Mouse (Mus musculus) MEL (cell line): Measurements from ENCODE around the gene Cct3.

ENCODE experiments used
- CTCF ChIP-seq, 3 experiments: IDR thresholded peaks in 2 of 3; conservative IDR thresholded peaks in 1 of 3; 2 replicates each; pipeline ENCODE4 v1.5.1; 2011 to 2012; ENCODE audit warnings: low read length in 3 of 3, low read depth in 2 of 3, mild to moderate bottlenecking in 2 of 3, improper control_type of control experiment in 1 of 3, inconsistent platforms in 1 of 3, mixed read lengths in 1 of 3, moderate library complexity in 1 of 3; ENCODE audit not compliant: control insufficient read depth in 1 of 3, insufficient read depth in 1 of 3, poor library complexity in 1 of 3, severe bottlenecking in 1 of 3
- E2F4 ChIP-seq: IDR thresholded peaks from 2 replicates; pipeline ENCODE4 v1.6.1; 2011; ENCODE audit warnings: low read depth, low read length, improper control_type of control experiment, borderline replicate concordance
- EP300 ChIP-seq, 2 experiments: IDR thresholded peaks; 2 replicates each; pipeline ENCODE4 v1.6.1; 2011; ENCODE audit warnings: improper control_type of control experiment in 2 of 2, low read length in 2 of 2, low read depth in 1 of 2, mild to moderate bottlenecking in 1 of 2
- JUND ChIP-seq: IDR thresholded peaks from 2 replicates; pipeline ENCODE4 v1.6.1; 2011; ENCODE audit warnings: low read depth, mild to moderate bottlenecking, improper control_type of control experiment, low read length
- MAX ChIP-seq: IDR thresholded peaks from 2 replicates; pipeline ENCODE4 v1.6.1; 2011; ENCODE audit warnings: low read length, improper control_type of control experiment
- MEF2A ChIP-seq: IDR thresholded peaks from 2 replicates; pipeline ENCODE4 v1.6.1; 2014; ENCODE audit warnings: low read depth, mild to moderate bottlenecking, inconsistent platforms, low read length, improper control_type of control experiment; ENCODE audit not compliant: poor library complexity, insufficient replicate concordance, severe bottlenecking; ENCODE audit errors: extremely low read depth
- MYB ChIP-seq: IDR thresholded peaks from 2 replicates; pipeline ENCODE4 v1.6.1; 2011; ENCODE audit warnings: mild to moderate bottlenecking, low read depth, low read length, improper control_type of control experiment
- POLR2A ChIP-seq, 2 experiments: IDR thresholded peaks; 2 replicates each; pipeline ENCODE4 v1.6.1; 2011 to 2012; ENCODE audit warnings: low read length in 2 of 2, mild to moderate bottlenecking in 2 of 2, control low read depth in 1 of 2, improper control_type of control experiment in 1 of 2, low read depth in 1 of 2, moderate library complexity in 1 of 2; ENCODE audit not compliant: control insufficient read depth in 1 of 2, insufficient read depth in 1 of 2, poor library complexity in 1 of 2
- SMC3 ChIP-seq: IDR thresholded peaks from 2 replicates; pipeline ENCODE4 v1.6.1; 2011; ENCODE audit warnings: low read depth, low read length, improper control_type of control experiment
- TAL1 ChIP-seq: IDR thresholded peaks from 2 replicates; pipeline ENCODE4 v1.6.1; 2012; ENCODE audit warnings: mild to moderate bottlenecking, inconsistent platforms, low read length, moderate library complexity, mixed read lengths
- UBTF ChIP-seq: IDR thresholded peaks from 2 replicates; pipeline ENCODE4 v1.6.1; 2012; ENCODE audit warnings: low read depth, mild to moderate bottlenecking, inconsistent platforms, low read length, improper control_type of control experiment, moderate library complexity, borderline replicate concordance; ENCODE audit not compliant: insufficient read depth
- USF1 ChIP-seq: IDR thresholded peaks from 2 replicates; pipeline ENCODE4 v1.6.1; 2014; ENCODE audit warnings: low read depth, mild to moderate bottlenecking, inconsistent platforms, low read length, improper control_type of control experiment, moderate library complexity

DNA sequence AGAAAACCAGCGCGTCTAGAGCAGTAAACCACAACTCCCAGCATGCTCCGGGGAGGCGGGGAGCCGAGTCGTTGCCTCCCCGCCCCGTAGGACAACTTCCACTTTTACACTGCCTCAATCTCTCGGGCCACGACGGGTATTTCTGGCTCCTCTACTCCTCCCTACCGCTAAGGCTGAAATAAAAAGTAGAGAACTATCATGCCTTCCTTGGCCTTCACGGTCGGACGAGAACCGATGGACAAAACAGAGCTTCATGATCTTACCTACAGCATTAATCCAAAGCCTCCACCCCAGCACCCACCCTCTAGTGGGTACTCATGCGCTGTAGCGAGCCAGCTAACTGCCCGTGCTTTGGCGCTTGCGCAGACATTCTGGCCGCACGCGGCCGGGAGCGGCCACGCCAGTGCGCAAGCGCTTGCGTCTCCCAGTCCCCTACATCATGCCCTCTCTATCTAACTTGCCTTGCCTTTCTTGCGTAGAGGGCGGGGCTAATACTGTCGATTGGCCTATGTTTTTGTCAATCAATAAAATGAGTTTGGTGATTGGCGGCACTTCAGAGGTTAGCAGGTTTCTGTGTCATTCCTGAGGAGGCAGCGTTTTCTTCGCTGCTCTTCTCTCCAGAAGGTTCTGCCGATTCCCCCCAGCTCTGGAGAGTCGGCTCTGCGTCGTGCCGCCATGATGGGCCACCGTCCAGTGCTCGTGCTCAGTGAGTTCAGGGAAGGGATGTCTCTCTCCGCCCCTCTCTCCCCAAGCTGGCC is at the start of gene Cct3, which contains the start of gene Tsacc:
- TF ChIP-seq CTCF (IDR thresholded peaks at IDR 0.05 in 2 of 3, conservative IDR thresholded peaks at IDR 0.05 in 1 of 3; ENCODE audit: control insufficient read depth in 1 of 3, insufficient read depth in 1 of 3, low read depth in 2 of 3, low read length in 3 of 3, poor library complexity in 1 of 3, severe bottlenecking in 1 of 3) (no peak), POLR2A (IDR thresholded peaks at IDR 0.05; ENCODE audit: control insufficient read depth in 1 of 2, insufficient read depth in 1 of 2, low read depth in 1 of 2, low read length in 2 of 2, poor library complexity in 1 of 2) (peak; percentile 92 to 97), MAX (peak; percentile 79), EP300 (IDR thresholded peaks at IDR 0.05; ENCODE audit: low read depth in 1 of 2, low read length in 2 of 2) (peak in 1 of 2 experiments; percentile 20; a peak in 2 of 4 replicates), TAL1 (no peak), JUND (no peak), E2F4 (peak; percentile 81; the same call in 1 of the 2 replicates), USF1 (no peak), MEF2A (no peak), MYB (no peak), UBTF (no peak), SMC3 (no peak)
